Mouse (Mus musculus) embryonic facial prominence, embryonic 13.5 days (tissue): ENCODE data around the gene Sptbn4. TPM values are rescaled to one million over a fixed set of nuclear protein-coding genes. Genes with fewer than 3 reads are reported as not detected.

Source experiments
- ATAC-seq: fragments of 200-750 bp; cut with Nextera tagmentation; 2 replicates; pipeline ENCODE4 v1.8.0; 2017; ENCODE audit warnings: low read depth; ENCODE audit not compliant: insufficient number of reproducible peaks, insufficient read depth, low FRiP score, low TSS enrichment
- H3K27ac ChIP-seq: fragments of 300-500 bp; sonication (generic); 2 replicates; pipeline ENCODE4 v1.5.1; 2015; ENCODE audit warnings: moderate library complexity, mild to moderate bottlenecking, inconsistent platforms
- H3K27me3 ChIP-seq: fragments of 300-500 bp; sonication (generic); 2 replicates; pipeline ENCODE4 v1.6.1; 2015; ENCODE audit warnings: mild to moderate bottlenecking, inconsistent platforms
- H3K36me3 ChIP-seq: fragments of 300-500 bp; sonication (generic); 2 replicates; pipeline ENCODE4 v1.6.1; 2015; ENCODE audit warnings: mild to moderate bottlenecking, inconsistent platforms
- H3K4me1 ChIP-seq: fragments of 300-500 bp; sonication (generic); 2 replicates; pipeline ENCODE4 v1.6.1; 2015; ENCODE audit warnings: inconsistent platforms
- H3K4me2 ChIP-seq: fragments of 300-500 bp; sonication (generic); 2 replicates; pipeline ENCODE4 v1.6.1; 2015; ENCODE audit warnings: moderate library complexity, mild to moderate bottlenecking, inconsistent platforms
- H3K4me3 ChIP-seq: fragments of 300-500 bp; sonication (generic); 2 replicates; pipeline ENCODE4 v1.5.1; 2015; ENCODE audit warnings: mild to moderate bottlenecking, inconsistent platforms
- H3K9ac ChIP-seq: fragments of 300-500 bp; sonication (generic); 2 replicates; pipeline ENCODE4 v1.6.1; 2015; ENCODE audit warnings: mild to moderate bottlenecking, inconsistent platforms
- H3K9me3 ChIP-seq: fragments of 300-500 bp; sonication (generic); 2 replicates; pipeline ENCODE4 v1.6.1; 2016; ENCODE audit warnings: inconsistent platforms
- WGBS: fragments of 180-500 bp; shearing (Covaris S2); methylation state at CpG from one replicate; pipeline ENCODE4 v1.1.7; 2015; ENCODE audit warnings: mixed read lengths; 5-methylcytosine and 5-hydroxymethylcytosine counted together
- polyA plus RNA-seq: library from polyadenylated mRNA; unstranded; fragments of >200 nt; fragmentation: Nextera tagmentation; extraction: Ambion mirVana; gene quantifications from 2 replicates; pipeline ENCODE4 v1.2.1, GENCODE M21; 2015

The Sptbn4 gene
- polyA plus RNA-seq, 1 experiment from 2014 or later, result 0.73 TPM

DNA sequence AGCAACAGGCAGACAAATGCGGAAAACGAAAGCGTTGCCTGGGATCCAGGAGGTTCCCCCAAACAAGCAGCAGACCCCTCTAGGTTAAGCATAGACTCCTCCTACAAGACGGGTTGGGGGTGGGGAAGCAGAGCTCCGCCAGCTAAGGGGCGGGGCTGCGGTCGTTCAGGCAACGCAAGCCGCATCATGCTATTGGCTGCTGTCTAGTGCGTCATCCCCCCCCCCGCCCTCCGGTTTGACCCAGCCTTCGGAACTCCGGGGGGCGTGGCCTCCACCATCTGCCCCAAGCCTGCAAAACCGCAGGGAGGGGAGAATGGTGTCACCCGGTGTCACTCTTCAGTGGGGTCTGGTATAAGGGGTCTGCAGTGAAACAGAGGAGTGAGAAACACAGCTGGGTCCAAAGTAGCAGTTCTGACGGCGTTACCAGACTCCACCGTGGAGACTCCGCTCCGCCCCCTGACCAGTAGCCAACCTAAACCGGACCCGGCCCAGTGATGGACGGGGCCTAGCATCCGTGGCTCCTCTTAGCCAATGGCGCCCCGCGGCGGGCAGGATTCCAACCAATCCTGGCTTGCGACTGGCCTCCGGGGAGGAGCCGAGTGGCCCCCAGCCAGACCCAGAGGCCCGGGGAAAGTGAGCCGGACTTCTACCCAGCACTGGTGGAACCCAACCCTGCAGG, 25.8 kb upstream of the Sptbn4 start, which contains the start of gene Sertad3:
TSS of gene Sertad3 (plus strand) at position 613 of the 679 bp plus-strand sequence.
- H3K4me1 ChIP-seq, result peaks cover 24% of the 10 kb centered on the region
- peak; percentile 90 for ATAC-seq
- no peaks in the 10 kb centered on the region for H3K27me3 ChIP-seq
- no peaks in the 10 kb centered on the region for H3K9me3 ChIP-seq
- H3K4me3 ChIP-seq, result peak within 1 kb of the TSS; percentile 75
- peaks cover 24% of the 10 kb centered on the region for H3K36me3 ChIP-seq
- under 1% methylated on average over 36 of the region's 36 CpGs for WGBS
- H3K9ac ChIP-seq, result peak within 1 kb of the TSS; percentile 85
- H3K27ac ChIP-seq, result peak within 1 kb of the TSS; percentile 94
- peak within 1 kb of the TSS; percentile 66 for H3K4me2 ChIP-seq

DNA sequence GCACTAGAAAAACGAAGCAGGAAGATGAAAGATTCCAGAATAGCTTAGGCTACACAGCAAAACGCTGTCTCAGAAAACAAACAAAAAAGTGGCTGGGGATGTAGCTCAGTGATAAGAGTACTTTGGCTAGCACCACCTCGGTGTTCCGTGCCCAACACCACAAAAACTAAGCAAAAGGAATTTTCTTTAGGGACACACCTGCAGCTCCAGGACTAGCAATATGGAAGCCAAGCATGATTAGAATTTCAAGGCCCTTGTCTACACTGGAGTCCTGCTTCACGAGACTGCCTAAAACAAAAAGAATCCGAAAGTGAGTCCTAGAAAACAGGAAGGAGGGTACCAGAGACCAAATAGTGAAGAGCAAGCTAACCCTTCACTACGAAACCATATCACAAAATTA, 25.1 kb upstream of the Sptbn4 start:
- Histone ChIP-seq H3K27me3 (no peaks in the 10 kb centered on the region), H3K27ac (peak overlapping the region; percentile 94), H3K4me2 (peak overlapping the region; percentile 66)

DNA sequence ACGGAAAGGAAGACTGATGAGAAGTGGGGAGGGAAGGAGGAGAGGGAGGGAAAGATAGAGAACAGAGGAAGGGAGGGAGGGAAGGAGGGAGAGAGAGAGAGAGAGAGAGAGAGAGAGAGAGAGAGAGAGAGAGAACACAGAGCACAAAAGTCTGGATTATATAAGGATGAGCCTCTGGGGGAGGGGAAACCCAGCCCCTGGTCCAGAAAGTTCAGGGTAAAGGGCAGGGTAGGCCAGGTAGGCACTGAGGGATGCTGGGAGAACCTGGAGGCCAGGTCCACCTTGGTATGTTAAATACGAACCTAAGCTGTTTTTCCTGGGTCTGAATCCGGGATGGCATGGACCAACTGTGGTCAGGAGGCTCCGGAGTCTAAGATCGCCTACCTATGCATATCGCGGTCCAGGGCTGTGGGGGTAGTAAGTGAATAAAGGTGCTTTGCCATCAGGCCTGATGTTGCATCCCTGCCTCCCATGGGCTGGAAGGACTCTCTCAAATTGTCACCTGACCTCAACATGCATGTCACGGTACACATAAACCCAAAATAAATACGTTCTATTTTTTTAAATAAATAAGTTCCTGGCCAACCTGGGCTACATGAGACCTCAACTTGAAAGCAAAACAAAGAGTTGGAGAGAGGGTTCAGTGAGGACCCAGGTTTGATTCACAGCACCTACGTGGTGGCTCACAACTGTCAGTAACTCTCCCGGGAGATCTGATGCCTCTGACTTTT, 24.1 kb upstream of the Sptbn4 start:
- H3K27me3 ChIP-seq, result no peaks in the 10 kb centered on the region
- WGBS, result 90% methylated on average over 11 of the region's 11 CpGs
- H3K36me3 ChIP-seq, result peaks cover 9% of the 10 kb centered on the region
- H3K27ac ChIP-seq, result no peak overlapping the region
- no peak for ATAC-seq
- H3K4me2 ChIP-seq, result no peak overlapping the region
- no peak overlapping the region for H3K9ac ChIP-seq
- no peak overlapping the region for H3K4me3 ChIP-seq
- no peaks in the 10 kb centered on the region for H3K9me3 ChIP-seq
- H3K4me1 ChIP-seq, result peaks cover 17% of the 10 kb centered on the region

More for the DNA sequence above, 25.1 kb upstream of the Sptbn4 start:
- H3K36me3 ChIP-seq, result peaks cover 18% of the 10 kb centered on the region
- H3K4me1 ChIP-seq, result peaks cover 17% of the 10 kb centered on the region
- no peak for ATAC-seq
- peak overlapping the region; percentile 37; the same call in 1 of the 2 replicates for H3K9ac ChIP-seq
- H3K9me3 ChIP-seq, result no peaks in the 10 kb centered on the region
- WGBS, result 41% methylated on average over 7 of the region's 7 CpGs
- peak overlapping the region; percentile 75 for H3K4me3 ChIP-seq

DNA sequence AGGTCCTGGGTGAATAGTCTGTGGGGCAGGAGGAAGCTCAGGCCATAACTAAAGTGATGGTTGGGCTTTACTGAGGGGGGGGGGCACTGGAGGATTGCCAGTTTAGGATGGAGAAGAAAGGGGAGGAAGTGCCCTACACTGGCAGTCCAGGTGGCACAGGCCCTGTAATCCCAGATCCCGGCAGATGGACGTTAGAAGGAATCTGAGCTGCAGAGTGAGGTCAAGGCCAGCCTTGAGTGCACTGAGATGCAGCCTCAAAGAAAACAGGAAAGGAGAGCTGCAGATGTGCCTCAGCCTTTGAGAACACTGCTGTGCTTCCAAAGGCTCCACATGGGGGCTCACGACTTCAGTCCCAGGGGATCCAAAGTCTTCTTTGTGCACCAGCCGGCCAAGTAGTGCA, 20.2 kb upstream of the Sptbn4 start:
- 32% methylated on average over 4 of the region's 4 CpGs for WGBS
- ATAC-seq, result no peak
- H3K4me1 ChIP-seq, result peaks cover 6% of the 10 kb centered on the region

DNA sequence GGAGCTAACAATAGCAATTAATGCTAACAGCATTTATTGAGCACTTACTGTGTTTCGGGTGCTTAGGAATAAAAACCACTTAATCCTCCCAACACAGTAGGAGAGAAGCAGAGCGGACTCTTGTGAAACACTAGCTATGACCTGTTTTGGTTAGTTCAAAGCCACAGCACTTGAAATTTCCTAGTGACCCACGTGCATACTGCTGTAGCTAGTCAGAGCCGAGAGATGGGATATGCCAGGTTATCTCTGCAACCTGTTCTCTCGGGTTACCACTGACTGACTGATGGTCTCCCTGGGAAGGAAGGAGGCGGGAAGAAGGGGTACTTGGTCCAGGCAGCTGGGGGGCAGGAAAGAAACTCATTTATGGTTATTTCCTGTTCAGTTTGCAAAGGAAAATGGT, 13.0 kb upstream of the Sptbn4 start:
- Histone ChIP-seq H3K27ac (no peak overlapping the region), H3K4me2 (no peak overlapping the region), H3K9me3 (no peaks in the 10 kb centered on the region), H3K27me3 (no peaks in the 10 kb centered on the region), H3K9ac (no peak overlapping the region), H3K4me3 (no peak overlapping the region), H3K4me1 (no peaks in the 10 kb centered on the region), H3K36me3 (0 out of 2 replicates have a peak, but pooled peaks cover 4% of the 10 kb centered on the region)
- 76% methylated on average over 6 of the region's 6 CpGs for WGBS
- no peak for ATAC-seq

More for the DNA sequence above, 20.2 kb upstream of the Sptbn4 start:
- Histone ChIP-seq H3K9ac (no peak overlapping the region), H3K27ac (no peak overlapping the region), H3K27me3 (no peaks in the 10 kb centered on the region), H3K36me3 (no peaks in the 10 kb centered on the region), H3K9me3 (no peaks in the 10 kb centered on the region), H3K4me3 (no peak overlapping the region), H3K4me2 (no peak overlapping the region)

DNA sequence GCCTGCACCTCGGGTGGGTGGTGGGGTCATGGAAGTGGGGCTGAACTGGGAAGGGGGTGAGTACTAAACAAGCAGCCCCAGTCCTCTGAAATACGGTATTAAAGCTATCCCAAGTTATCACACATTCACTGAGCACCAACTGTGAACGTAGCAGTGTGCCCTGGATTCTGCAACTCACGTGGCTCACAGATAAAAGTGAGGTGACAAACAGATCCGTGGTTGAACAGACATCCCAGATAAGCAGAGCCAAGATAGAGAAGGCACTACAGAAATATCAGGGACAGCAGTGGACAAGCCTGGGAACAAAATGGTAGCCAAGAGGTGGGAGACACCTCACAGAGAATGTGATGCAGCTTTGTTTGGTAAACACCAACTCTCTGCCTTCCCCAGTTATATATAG, 12.2 kb upstream of the Sptbn4 start:
- 90% methylated on average over 5 of the region's 5 CpGs for WGBS

DNA sequence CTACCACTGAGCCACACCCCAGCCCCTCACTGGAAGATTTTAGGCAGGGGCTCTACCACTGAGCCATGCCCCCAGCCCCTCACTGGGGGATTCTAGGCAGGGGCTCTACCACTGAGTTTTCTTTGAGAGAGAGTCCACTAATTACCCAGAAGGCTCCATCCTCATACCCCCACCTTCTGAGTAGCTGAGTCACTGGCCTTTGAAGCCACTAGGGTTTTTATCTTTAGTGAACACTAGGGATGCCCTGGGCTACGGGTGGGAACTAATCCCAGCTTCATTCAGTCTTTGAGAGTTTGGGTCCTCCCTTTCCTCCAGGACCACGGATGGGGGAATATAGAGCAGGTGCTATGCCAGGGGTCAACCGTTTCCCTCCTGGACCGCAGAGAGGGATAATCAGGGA, 11.1 kb upstream of the Sptbn4 start:
- H3K36me3 ChIP-seq, result 0 out of 2 replicates have a peak, but pooled peaks cover 4% of the 10 kb centered on the region
- no peak overlapping the region for H3K4me2 ChIP-seq
- ATAC-seq, result no peak
- H3K27ac ChIP-seq, result no peak overlapping the region
- no peaks in the 10 kb centered on the region for H3K4me1 ChIP-seq
- no peaks in the 10 kb centered on the region for H3K27me3 ChIP-seq
- no peak overlapping the region for H3K4me3 ChIP-seq
- H3K9ac ChIP-seq, result no peak overlapping the region
- no peaks in the 10 kb centered on the region for H3K9me3 ChIP-seq
- 87% methylated on average over 4 of the region's 4 CpGs for WGBS

More for the DNA sequence above, 12.2 kb upstream of the Sptbn4 start:
- 0 out of 2 replicates have a peak, but pooled peaks cover 4% of the 10 kb centered on the region for H3K36me3 ChIP-seq
- H3K4me2 ChIP-seq, result no peak overlapping the region
- no peak overlapping the region for H3K4me3 ChIP-seq
- H3K27ac ChIP-seq, result no peak overlapping the region
- no peaks in the 10 kb centered on the region for H3K9me3 ChIP-seq
- no peak overlapping the region for H3K9ac ChIP-seq
- no peaks in the 10 kb centered on the region for H3K4me1 ChIP-seq
- no peaks in the 10 kb centered on the region for H3K27me3 ChIP-seq
- ATAC-seq, result no peak

DNA sequence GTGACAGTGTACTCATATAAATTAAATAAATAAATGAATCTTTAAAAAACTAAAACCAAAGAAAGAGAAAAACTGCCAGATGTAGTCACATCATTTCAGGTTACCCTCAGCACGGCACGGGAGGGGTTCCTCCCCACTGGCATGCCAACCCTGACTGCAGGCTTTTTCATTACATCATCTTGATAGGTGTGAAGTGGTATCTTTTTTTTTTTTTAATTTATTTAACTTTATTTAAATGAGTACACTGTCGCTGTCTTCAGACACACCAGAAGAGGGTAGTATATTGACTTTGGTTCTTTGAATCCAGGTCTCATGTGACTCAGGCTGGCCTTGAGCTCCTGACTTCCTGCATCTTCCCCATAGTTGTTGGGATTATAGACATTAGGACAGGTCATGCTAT, 7.8 kb upstream of the Sptbn4 start:
- 93% methylated on average over 3 of the region's 3 CpGs for WGBS

DNA sequence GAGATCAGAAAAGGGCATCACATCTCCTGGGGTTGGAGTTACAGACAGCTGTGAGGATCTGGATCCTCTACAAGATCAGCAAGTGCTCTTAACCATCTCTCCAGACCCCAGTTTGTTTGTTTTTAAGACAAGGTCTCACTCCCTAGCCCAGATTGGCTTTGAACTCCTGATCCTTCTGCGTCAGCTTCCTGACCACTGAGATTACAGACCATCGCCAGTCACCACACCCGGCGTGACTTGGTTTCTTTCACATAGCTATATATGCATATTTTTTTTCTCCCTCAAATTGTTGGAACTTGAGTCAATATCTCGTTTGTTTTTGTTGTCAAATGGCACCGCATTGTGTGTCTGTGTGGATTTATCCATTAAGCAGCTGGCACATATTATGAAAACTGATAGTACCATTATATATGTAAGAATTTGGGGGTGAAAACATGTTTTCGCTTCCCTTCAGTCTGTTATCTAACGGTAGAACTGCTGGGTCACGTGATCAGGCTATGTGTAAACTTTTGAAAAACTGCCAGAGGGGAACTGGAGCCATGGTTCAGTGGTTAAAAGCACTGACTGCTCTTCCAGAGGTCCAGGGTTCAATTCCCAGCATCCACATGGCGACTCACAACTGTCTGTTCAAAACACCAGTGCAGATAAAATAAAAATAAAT, 7.1 kb upstream of the Sptbn4 start:
- no peak for ATAC-seq
- WGBS, result 70% methylated on average over 10 of the region's 10 CpGs
- Histone ChIP-seq H3K4me3 (no peak overlapping the region), H3K27me3 (no peaks in the 10 kb centered on the region), H3K9me3 (no peaks in the 10 kb centered on the region), H3K9ac (no peak overlapping the region), H3K36me3 (0 out of 2 replicates have a peak, but pooled peaks cover 3% of the 10 kb centered on the region), H3K4me1 (0 out of 2 replicates have a peak, but pooled peaks cover 3% of the 10 kb centered on the region), H3K27ac (no peak overlapping the region), H3K4me2 (no peak overlapping the region)

More for the DNA sequence above, 7.8 kb upstream of the Sptbn4 start:
- 0 out of 2 replicates have a peak, but pooled peaks cover 3% of the 10 kb centered on the region for H3K4me1 ChIP-seq
- no peak overlapping the region for H3K4me3 ChIP-seq
- ATAC-seq, result no peak
- no peak overlapping the region for H3K27ac ChIP-seq
- H3K9ac ChIP-seq, result no peak overlapping the region
- 0 out of 2 replicates have a peak, but pooled peaks cover 4% of the 10 kb centered on the region for H3K36me3 ChIP-seq
- no peaks in the 10 kb centered on the region for H3K27me3 ChIP-seq
- H3K9me3 ChIP-seq, result no peaks in the 10 kb centered on the region
- no peak overlapping the region for H3K4me2 ChIP-seq

DNA sequence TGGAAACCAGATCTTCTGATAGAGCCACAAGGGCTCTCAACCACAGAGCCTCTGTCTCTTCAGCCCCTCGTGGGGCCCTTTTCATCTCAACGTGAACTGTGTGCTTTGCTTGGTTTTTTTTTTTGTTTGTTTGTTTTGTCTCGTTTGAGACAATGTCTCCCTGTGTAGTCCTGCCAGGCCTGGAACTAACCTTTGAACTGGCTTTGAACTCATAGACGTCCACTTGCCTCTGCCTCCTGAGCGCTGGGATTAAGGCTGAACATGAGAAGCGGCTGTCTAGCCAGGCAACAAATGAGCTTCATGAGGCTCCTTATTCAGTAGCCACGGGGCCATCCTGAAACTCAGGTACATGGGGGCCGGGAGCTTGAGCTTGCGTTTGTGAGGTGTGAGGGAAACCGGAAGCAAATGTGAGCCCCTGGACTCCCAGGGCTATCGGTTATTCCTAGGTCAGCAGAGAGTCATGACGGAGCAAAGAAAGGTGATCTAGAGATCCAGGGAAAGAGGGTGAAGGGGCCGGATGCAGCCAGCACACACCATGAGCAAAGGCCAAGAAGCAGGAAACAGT, 4.8 kb upstream of the Sptbn4 start:
- no peak overlapping the region for H3K27ac ChIP-seq
- H3K36me3 ChIP-seq, result no peaks in the 10 kb centered on the region
- H3K4me3 ChIP-seq, result no peak overlapping the region
- no peak for ATAC-seq
- 43% methylated on average over 13 of the region's 13 CpGs for WGBS
- H3K4me1 ChIP-seq, result peaks cover 14% of the 10 kb centered on the region
- peaks cover 2% of the 10 kb centered on the region for H3K27me3 ChIP-seq
- H3K9me3 ChIP-seq, result no peaks in the 10 kb centered on the region
- no peak overlapping the region for H3K4me2 ChIP-seq
- H3K9ac ChIP-seq, result no peak overlapping the region

DNA sequence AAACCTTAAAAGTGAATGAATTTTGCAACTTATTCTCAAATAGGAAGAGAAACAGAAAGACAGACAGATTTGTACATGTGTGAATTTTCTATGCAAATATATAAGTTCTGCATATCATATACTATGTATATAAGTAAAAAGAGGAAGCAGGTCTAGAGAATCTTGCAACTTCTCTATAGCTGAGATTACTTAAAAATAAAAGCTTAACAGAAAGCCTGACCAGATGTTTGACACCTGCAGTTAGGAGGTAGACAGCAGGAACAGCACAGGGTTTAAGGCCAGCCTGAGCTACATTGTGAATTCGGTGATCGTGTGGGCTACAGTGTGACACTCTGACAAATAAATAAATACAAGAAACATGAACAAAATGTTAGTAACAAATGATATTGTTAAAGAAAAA, 3.9 kb upstream of the Sptbn4 start:
- no peak overlapping the region for H3K4me2 ChIP-seq
- no peaks in the 10 kb centered on the region for H3K36me3 ChIP-seq
- no peak overlapping the region for H3K9ac ChIP-seq
- peaks cover 22% of the 10 kb centered on the region for H3K4me1 ChIP-seq
- H3K27me3 ChIP-seq, result peaks cover 11% of the 10 kb centered on the region
- no peaks in the 10 kb centered on the region for H3K9me3 ChIP-seq
- WGBS, result 87% methylated on average over 2 of the region's 2 CpGs
- no peak for ATAC-seq
- H3K4me3 ChIP-seq, result no peak overlapping the region
- H3K27ac ChIP-seq, result no peak overlapping the region
